Mouse (Mus musculus) E14TG2a.4 (cell line): ENCODE data around the gene Znhit2.

ENCODE experiments used
- CTCF ChIP-seq: conservative IDR thresholded peaks from 2 replicates; pipeline ENCODE4 v1.5.1; 2014; ENCODE audit warnings: low read length
- NANOG ChIP-seq: IDR thresholded peaks from 2 replicates; pipeline ENCODE4 v1.6.1; 2014; ENCODE audit warnings: borderline replicate concordance, low read length, mixed read lengths
- POU5F1 ChIP-seq: IDR thresholded peaks from 2 replicates; pipeline ENCODE4 v1.6.1; 2014; ENCODE audit warnings: low read length, borderline replicate concordance

GRCm38 (mm10) chr19:6047899-6048166, 13.2 kb upstream of the Znhit2 start:
- TF ChIP-seq CTCF = no peak
- no peak for TF ChIP-seq NANOG
- TF ChIP-seq POU5F1 = no peak
